Mouse (Mus musculus) hindbrain, embryonic 12.5 days (tissue): ENCODE results near the gene Myo1a. TPM values are rescaled to one million over a fixed set of nuclear protein-coding genes. Genes with fewer than 3 reads are reported as not detected.

Source experiments
- ATAC-seq: fragments of 200-750 bp; cut with Nextera tagmentation; 2 replicates; pipeline ENCODE4 v1.8.0; 2017; ENCODE audit warnings: moderate TSS enrichment; ENCODE audit not compliant: low FRiP score
- H3K27ac ChIP-seq: fragments of 300-500 bp; sonication (generic); 2 replicates; pipeline ENCODE4 v1.5.1; 2016; ENCODE audit warnings: mild to moderate bottlenecking
- H3K27me3 ChIP-seq: fragments of 300-500 bp; sonication (generic); 2 replicates; pipeline ENCODE4 v1.6.1; 2016; ENCODE audit warnings: mild to moderate bottlenecking
- H3K36me3 ChIP-seq: fragments of 300-500 bp; sonication (generic); 2 replicates; pipeline ENCODE4 v1.6.1; 2016; ENCODE audit warnings: mild to moderate bottlenecking
- H3K4me1 ChIP-seq: fragments of 300-500 bp; sonication (generic); 2 replicates; pipeline ENCODE4 v1.6.1; 2016
- H3K4me2 ChIP-seq: fragments of 300-500 bp; sonication (generic); replicated peaks from 2 replicates; pipeline ENCODE4 v1.6.1; 2016; ENCODE audit warnings: mild to moderate bottlenecking
- H3K4me3 ChIP-seq: fragments of 300-500 bp; sonication (generic); 2 replicates; pipeline ENCODE4 v1.5.1; 2016; ENCODE audit warnings: mild to moderate bottlenecking
- H3K9ac ChIP-seq: fragments of 300-500 bp; sonication (generic); 2 replicates; pipeline ENCODE4 v1.6.1; 2016; ENCODE audit warnings: mild to moderate bottlenecking, moderate library complexity
- H3K9me3 ChIP-seq: fragments of 300-500 bp; sonication (generic); replicated peaks from 2 replicates; pipeline ENCODE4 v1.6.1; 2016; ENCODE audit warnings: mild to moderate bottlenecking
- WGBS: fragments of 180-500 bp; shearing (Covaris S2); methylation state at CpG from one replicate; pipeline ENCODE4 v1.1.7; 2016; 5-methylcytosine and 5-hydroxymethylcytosine counted together
- polyA plus RNA-seq: library from polyadenylated mRNA; unstranded; fragments of >200 nt; fragmentation: Nextera tagmentation; extraction: Ambion mirVana; gene quantifications from 2 replicates; pipeline ENCODE4 v1.2.1, GENCODE M21; 2016

Gene Myo1a
- polyA plus RNA-seq, 1 experiment from 2014 or later = 0.67 TPM

- Histone ChIP-seq H3K4me1 (no peaks in the 10 kb centered on the region), H3K9ac (no peak overlapping the region), H3K36me3 (no peaks in the 10 kb centered on the region), H3K4me2 (no peak overlapping the region), H3K27ac (no peak overlapping the region), H3K4me3 (no peak overlapping the region), H3K27me3 (no peaks in the 10 kb centered on the region), H3K9me3 (no peaks in the 10 kb centered on the region)
- ATAC-seq = no peak
- 87% methylated on average over 13 of the region's 13 CpGs for WGBS
Observed at GRCm38 (mm10) chr10:127710331-127710730, 5.4 kb downstream of the Myo1a start.

GRCm38 (mm10) chr10:127712736-127713135 is 7.8 kb downstream of the Myo1a start:
- no peaks in the 10 kb centered on the region for H3K9me3 ChIP-seq
- no peak for ATAC-seq
- no peaks in the 10 kb centered on the region for H3K27me3 ChIP-seq
- WGBS = 65% methylated on average over 6 of the region's 6 CpGs
- no peak overlapping the region for H3K27ac ChIP-seq
- no peaks in the 10 kb centered on the region for H3K4me1 ChIP-seq
- no peak overlapping the region for H3K4me2 ChIP-seq
- no peak overlapping the region for H3K4me3 ChIP-seq
- no peak overlapping the region for H3K9ac ChIP-seq
- H3K36me3 ChIP-seq = no peaks in the 10 kb centered on the region

- Histone ChIP-seq H3K27me3 (peaks cover 17% of the 10 kb centered on the region), H3K9ac (peak overlapping the region; percentile 46; the same call in 1 of the 2 replicates), H3K4me3 (no peak overlapping the region), H3K4me2 (peak overlapping the region; percentile 42), H3K36me3 (no peaks in the 10 kb centered on the region), H3K27ac (peak overlapping the region; percentile 40; the same call in 1 of the 2 replicates), H3K4me1 (peaks cover 18% of the 10 kb centered on the region), H3K9me3 (no peaks in the 10 kb centered on the region)
- ATAC-seq = peak; percentile 69
- WGBS = 15% methylated on average over 20 of the region's 20 CpGs
Observed at GRCm38 (mm10) chr10:127721671-127722418, 16.9 kb downstream of the Myo1a start.

GRCm38 (mm10) chr10:127724178-127724577 is 19.2 kb downstream of the Myo1a start, which contains the start of gene Tac2:
Gene Tac2, plus strand, starts transcription at chr10:127724478.
- Histone ChIP-seq H3K9ac (no peak within 1 kb of the TSS), H3K9me3 (no peaks in the 10 kb centered on the region), H3K27ac (no peak within 1 kb of the TSS), H3K4me1 (peaks cover 18% of the 10 kb centered on the region), H3K27me3 (peaks cover 29% of the 10 kb centered on the region), H3K4me2 (no peak within 1 kb of the TSS), H3K4me3 (no peak within 1 kb of the TSS), H3K36me3 (no peaks in the 10 kb centered on the region)
- WGBS = 89% methylated on average over 3 of the region's 3 CpGs
- no peak for ATAC-seq

- ATAC-seq = no peak
- Histone ChIP-seq H3K9ac (no peak overlapping the region), H3K27ac (no peak overlapping the region), H3K4me1 (peaks cover 18% of the 10 kb centered on the region), H3K9me3 (no peaks in the 10 kb centered on the region), H3K4me3 (no peak overlapping the region), H3K36me3 (no peaks in the 10 kb centered on the region), H3K4me2 (no peak overlapping the region), H3K27me3 (peaks cover 28% of the 10 kb centered on the region)
- WGBS = 83% methylated on average over 4 of the region's 4 CpGs
Observed at GRCm38 (mm10) chr10:127725136-127725535, 20.2 kb downstream of the Myo1a start.

GRCm38 (mm10) chr10:127728437-127728836 is 23.5 kb downstream of the Myo1a start:
- Histone ChIP-seq H3K4me1 (peaks cover 9% of the 10 kb centered on the region), H3K27ac (no peak overlapping the region), H3K9ac (no peak overlapping the region), H3K27me3 (peaks cover 13% of the 10 kb centered on the region; the same call in 1 of the 2 replicates), H3K36me3 (no peaks in the 10 kb centered on the region), H3K4me3 (no peak overlapping the region), H3K9me3 (no peaks in the 10 kb centered on the region), H3K4me2 (no peak overlapping the region)
- no peak for ATAC-seq
- 77% methylated on average over 8 of the region's 8 CpGs for WGBS

- Histone ChIP-seq H3K9ac (no peak overlapping the region), H3K4me3 (no peak overlapping the region), H3K36me3 (no peaks in the 10 kb centered on the region), H3K9me3 (no peaks in the 10 kb centered on the region), H3K4me1 (peaks cover 9% of the 10 kb centered on the region), H3K27ac (no peak overlapping the region), H3K4me2 (no peak overlapping the region), H3K27me3 (peaks cover 13% of the 10 kb centered on the region; the same call in 1 of the 2 replicates)
- ATAC-seq = no peak
- 69% methylated on average over 11 of the region's 11 CpGs for WGBS
Observed at GRCm38 (mm10) chr10:127730285-127730932, 25.4 kb downstream of the Myo1a start.

- peaks cover 13% of the 10 kb centered on the region; the same call in 1 of the 2 replicates for H3K27me3 ChIP-seq
Observed at GRCm38 (mm10) chr10:127730933-127731310, 26.0 kb downstream of the Myo1a start.

GRCm38 (mm10) chr10:127731397-127731796 is 26.4 kb downstream of the Myo1a start:
- Histone ChIP-seq H3K4me2 (no peak overlapping the region), H3K27ac (no peak overlapping the region), H3K4me3 (no peak overlapping the region), H3K9ac (no peak overlapping the region), H3K27me3 (peaks cover 13% of the 10 kb centered on the region; the same call in 1 of the 2 replicates), H3K36me3 (no peaks in the 10 kb centered on the region), H3K9me3 (no peaks in the 10 kb centered on the region), H3K4me1 (peaks cover 9% of the 10 kb centered on the region)
- 38% methylated on average over 5 of the region's 5 CpGs for WGBS
- ATAC-seq = no peak

More at GRCm38 (mm10) chr10:127730933-127731310, 26.0 kb downstream of the Myo1a start:
- H3K27ac ChIP-seq = no peak overlapping the region
- H3K9me3 ChIP-seq = no peaks in the 10 kb centered on the region
- peaks cover 9% of the 10 kb centered on the region for H3K4me1 ChIP-seq
- WGBS = 40% methylated on average over 9 of the region's 9 CpGs
- no peaks in the 10 kb centered on the region for H3K36me3 ChIP-seq
- H3K4me2 ChIP-seq = no peak overlapping the region
- H3K4me3 ChIP-seq = no peak overlapping the region
- H3K9ac ChIP-seq = no peak overlapping the region
- no peak for ATAC-seq

GRCm38 (mm10) chr10:127734434-127734833 is 29.5 kb downstream of the Myo1a start:
- Histone ChIP-seq H3K9me3 (no peaks in the 10 kb centered on the region), H3K4me1 (peaks cover 12% of the 10 kb centered on the region), H3K36me3 (no peaks in the 10 kb centered on the region), H3K27ac (no peak overlapping the region), H3K4me2 (no peak overlapping the region), H3K9ac (no peak overlapping the region), H3K4me3 (no peak overlapping the region), H3K27me3 (no peaks in the 10 kb centered on the region)
- ATAC-seq = no peak
- WGBS = 41% methylated on average over 5 of the region's 5 CpGs

- Histone ChIP-seq H3K9me3 (no peaks in the 10 kb centered on the region), H3K4me3 (no peak overlapping the region), H3K4me1 (peaks cover 14% of the 10 kb centered on the region), H3K9ac (no peak overlapping the region), H3K27ac (no peak overlapping the region), H3K4me2 (no peak overlapping the region), H3K27me3 (no peaks in the 10 kb centered on the region), H3K36me3 (peaks cover 1% of the 10 kb centered on the region)
- WGBS = 79% methylated on average over 2 of the region's 2 CpGs
- no peak for ATAC-seq
Observed at GRCm38 (mm10) chr10:127736266-127736665, 31.3 kb downstream of the Myo1a start.

GRCm38 (mm10) chr10:127736916-127737315 is 31.9 kb downstream of the Myo1a start:
- no peak for ATAC-seq

More at GRCm38 (mm10) chr10:127736916-127737315, 31.9 kb downstream of the Myo1a start:
- Histone ChIP-seq H3K4me1 (peaks cover 14% of the 10 kb centered on the region), H3K27me3 (no peaks in the 10 kb centered on the region), H3K4me3 (no peak overlapping the region), H3K27ac (no peak overlapping the region), H3K9ac (no peak overlapping the region), H3K36me3 (peaks cover 8% of the 10 kb centered on the region), H3K4me2 (no peak overlapping the region), H3K9me3 (no peaks in the 10 kb centered on the region)
- WGBS = 77% methylated on average over 4 of the region's 4 CpGs
